ENCODE assay signal across 9 mouse cellular contexts in genomic region chr9:107307886-107308285, GRCm38 (mm10). TPM values are rescaled to one million over a fixed set of nuclear protein-coding genes. Genes with fewer than 3 reads are reported as not detected.
DNase-seq lines count a peak whose midpoint lies in the region; ATAC-seq lines count a peak whose summit lies in the region.
"Had no signal": no experiment of that assay in that cellular context is flagged by ENCODE, and none has a peak within 500 bp of the region (broad histone marks: within the 10 kb centered on the region; RNA-seq: fewer than 3 reads in every experiment).

No protein-coding gene starts in this region.

- peak overlapping the region; percentile 8; the same call in 1 of the 2 replicates for H3K4me2 ChIP-seq in heart, embryonic 12.5 days
- no peak overlapping the region for H3K4me2 ChIP-seq in forebrain, embryonic 15.5 days (replicated peaks)
- H3K4me2 ChIP-seq: hindbrain, embryonic 15.5 days had no signal

- H3K9ac ChIP-seq in heart, embryonic 12.5 days: peak overlapping the region; percentile 30; the same call in 1 of the 2 replicates
- H3K9ac ChIP-seq in forebrain, embryonic 15.5 days (replicated peaks): no peak overlapping the region
- H3K9ac ChIP-seq: hindbrain, embryonic 15.5 days had no signal

- H3K4me1 ChIP-seq in heart, embryonic 12.5 days (replicated peaks): peaks cover 46% of the 10 kb centered on the region
- H3K4me1 ChIP-seq in forebrain, embryonic 15.5 days: no peaks in the 10 kb centered on the region
- H3K4me1 ChIP-seq: hindbrain, embryonic 15.5 days had no signal

- no peaks in the 10 kb centered on the region for H3K9me3 ChIP-seq in heart, embryonic 12.5 days (replicated peaks)
- H3K9me3 ChIP-seq in forebrain, embryonic 15.5 days: no peaks in the 10 kb centered on the region
- H3K9me3 ChIP-seq: hindbrain, embryonic 15.5 days had no signal

- peak overlapping the region; percentile 83 for H3K27ac ChIP-seq in heart, embryonic 12.5 days (ENCODE audit: poor library complexity, severe bottlenecking)
- no peak overlapping the region for H3K27ac ChIP-seq in forebrain, embryonic 15.5 days (replicated peaks)
- H3K27ac ChIP-seq: hindbrain, embryonic 15.5 days had no signal

- peak; percentile 43 for DNase-seq in CD4-positive helper T cell, adult 2 months (ENCODE audit: low read depth, low spot score)
- peak; percentile 75 for DNase-seq in adrenal gland, postnatal 25 days
- DNase-seq in kidney, postnatal 25 days: peak; percentile 96 to 99
- peak; percentile 86 for DNase-seq in lung, postnatal 25 days (ENCODE audit: low spot score)
- DNase-seq in cerebellum, postnatal 36 days: no peak

- ATAC-seq in heart, embryonic 12.5 days (ENCODE audit: insufficient number of reproducible peaks, low FRiP score): no peak
- ATAC-seq in forebrain, embryonic 15.5 days (replicated peaks): no peak
- no peak for ATAC-seq in cerebellum, adult (ENCODE audit: insufficient number of reproducible peaks, low FRiP score, low TSS enrichment)

- no peaks in the 10 kb centered on the region for H3K27me3 ChIP-seq in heart, embryonic 12.5 days (replicated peaks)
- H3K27me3 ChIP-seq in forebrain, embryonic 15.5 days: no peaks in the 10 kb centered on the region
- H3K27me3 ChIP-seq: hindbrain, embryonic 15.5 days had no signal

- no peak overlapping the region for H3K4me3 ChIP-seq in heart, embryonic 12.5 days
- H3K4me3 ChIP-seq in forebrain, embryonic 15.5 days: no peak overlapping the region
- H3K4me3 ChIP-seq: hindbrain, embryonic 15.5 days had no signal

- 44% methylated on average over 12 of the region's 12 CpGs for WGBS in heart, embryonic 12.5 days
- 76% methylated on average over 12 of the region's 12 CpGs for WGBS in forebrain, embryonic 15.5 days

- H3K36me3 ChIP-seq in heart, embryonic 12.5 days: no peaks in the 10 kb centered on the region
- no peaks in the 10 kb centered on the region for H3K36me3 ChIP-seq in forebrain, embryonic 15.5 days
- H3K36me3 ChIP-seq: hindbrain, embryonic 15.5 days had no signal

RNA-seq across cellular contexts. Expression of gene Cish, which starts 12.1 kb away (rescaled TPM):
- 8.1 and 14.9 TPM in 2 replicates for total RNA-seq in adrenal gland, postnatal 25 days (2021)
- 15.6 and 16.4 TPM in 2 replicates for polyA plus RNA-seq in heart, embryonic 12.5 days (2016; fragmentation: Nextera tagmentation; extraction: Ambion mirVana)
- polyA plus RNA-seq in forebrain, embryonic 15.5 days (2015; fragmentation: Nextera tagmentation; extraction: Ambion mirVana): 9.5 and 11.5 TPM in 2 replicates

RNA-seq across cellular contexts. Expression of gene Mapkapk3, which starts 18.2 kb away (rescaled TPM):
- total RNA-seq in adrenal gland, postnatal 25 days (2021): 56.8 and 57.8 TPM in 2 replicates
- 7.1 and 7.3 TPM in 2 replicates for polyA plus RNA-seq in heart, embryonic 12.5 days (2016; fragmentation: Nextera tagmentation; extraction: Ambion mirVana)
- 1.4 and 1.8 TPM in 2 replicates for polyA plus RNA-seq in forebrain, embryonic 15.5 days (2015; fragmentation: Nextera tagmentation; extraction: Ambion mirVana)

RNA-seq across cellular contexts. Expression of gene Hemk1, which starts 30.3 kb away (rescaled TPM):
- 21.9 and 23.0 TPM in 2 replicates for total RNA-seq in adrenal gland, postnatal 25 days (2021)
- 11.4 and 13.4 TPM in 2 replicates for polyA plus RNA-seq in heart, embryonic 12.5 days (2016; fragmentation: Nextera tagmentation; extraction: Ambion mirVana)
- polyA plus RNA-seq in forebrain, embryonic 15.5 days (2015; fragmentation: Nextera tagmentation; extraction: Ambion mirVana): 14.6 and 16.0 TPM in 2 replicates

RNA-seq across cellular contexts. Expression of gene 6430571L13Rik, which starts 32.5 kb away (rescaled TPM):
- 1.4 and 1.5 TPM in 2 replicates for total RNA-seq in adrenal gland, postnatal 25 days (2021)
- polyA plus RNA-seq in heart, embryonic 12.5 days (2016; fragmentation: Nextera tagmentation; extraction: Ambion mirVana): 0.55 and 1.1 TPM in 2 replicates
- polyA plus RNA-seq in forebrain, embryonic 15.5 days (2015; fragmentation: Nextera tagmentation; extraction: Ambion mirVana): 4.1 and 4.5 TPM in 2 replicates

Comparison
In these comparisons a context has a peak if more than half of its experiments do, and no peak if none do; other contexts are left out.
1. DNase-seq: peak in CD4-positive helper T cell, adult 2 months (single experiment), adrenal gland, postnatal 25 days (single experiment), kidney, postnatal 25 days (2 of 2) and lung, postnatal 25 days (single experiment); none in cerebellum, postnatal 36 days (0 of 2).